Mouse (Mus musculus): Measurements from ENCODE around the gene Bcam. TPM values are rescaled to one million over a fixed set of nuclear protein-coding genes. Genes with fewer than 3 reads are reported as not detected.

The Bcam gene
- polyA plus RNA-seq, 1 experiment from 2014 or later: 53.8 TPM

- Histone ChIP-seq H3K9me3 (replicated peaks) (peaks cover 2% of the 10 kb centered on the region; the same call in 1 of the 2 replicates), H3K4me1 (no peaks in the 10 kb centered on the region), H3K4me3 (no peak overlapping the region), H3K27ac (no peak overlapping the region), H3K27me3 (ENCODE audit: low read depth, poor library complexity, severe bottlenecking) (no peaks in the 10 kb centered on the region), H3K36me3 (no peaks in the 10 kb centered on the region)
- 81% methylated on average over 4 of the region's 4 CpGs for whole genome bisulfite sequencing
- DNase-seq (ENCODE audit: low spot score): no peak
Observed at GRCm38 (mm10) chr7:19779903-19780302, 9.1 kb upstream of the Bcam start.

DNA sequence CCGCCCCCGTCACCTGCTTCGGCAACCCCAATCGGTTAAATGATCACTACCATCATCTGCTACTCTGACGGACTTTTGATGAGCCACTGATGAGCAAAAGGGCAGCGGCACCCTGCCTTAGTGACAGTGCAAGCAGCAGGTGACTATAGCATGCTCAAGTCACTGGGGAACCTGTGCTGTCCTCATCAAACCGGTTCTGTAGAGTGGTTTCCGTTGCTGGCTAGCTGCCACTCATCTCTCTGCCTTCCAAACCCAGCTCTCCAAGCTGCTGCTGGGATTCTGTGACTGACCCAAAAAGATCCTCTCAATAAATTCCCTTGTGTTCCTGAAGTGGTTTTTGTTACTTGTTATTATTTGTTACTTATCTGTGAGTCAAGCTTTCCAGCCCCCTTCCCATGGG is 7.8 kb upstream of the Bcam start:
- Histone ChIP-seq H3K4me1 (no peaks in the 10 kb centered on the region), H3K36me3 (no peaks in the 10 kb centered on the region), H3K9me3 (replicated peaks) (peaks cover 2% of the 10 kb centered on the region; the same call in 1 of the 2 replicates), H3K4me3 (no peak overlapping the region), H3K27me3 (ENCODE audit: low read depth, poor library complexity, severe bottlenecking) (no peaks in the 10 kb centered on the region), H3K27ac (no peak overlapping the region)
- no peak for DNase-seq (ENCODE audit: low spot score)
- 88% methylated on average over 8 of the region's 8 CpGs for WGBS

- H3K36me3 ChIP-seq: no peaks in the 10 kb centered on the region
- H3K27me3 ChIP-seq (ENCODE audit: low read depth, poor library complexity, severe bottlenecking): no peaks in the 10 kb centered on the region
- no peak overlapping the region for H3K4me3 ChIP-seq
- no peak overlapping the region for H3K27ac ChIP-seq
- no peak for DNase-seq (ENCODE audit: low spot score)
- WGBS: 93% methylated on average over 11 of the region's 11 CpGs
- H3K9me3 ChIP-seq (replicated peaks): no peaks in the 10 kb centered on the region
- H3K4me1 ChIP-seq: no peaks in the 10 kb centered on the region
Observed at GRCm38 (mm10) chr7:19777049-19777723, 6.4 kb upstream of the Bcam start.

GRCm38 (mm10) chr7:19771682-19772081 is 866 bp upstream of the Bcam start:
- DNase-seq (ENCODE audit: low spot score): no peak
- Histone ChIP-seq H3K4me1 (peaks cover 33% of the 10 kb centered on the region), H3K36me3 (no peaks in the 10 kb centered on the region), H3K27me3 (ENCODE audit: low read depth, poor library complexity, severe bottlenecking) (peaks cover 40% of the 10 kb centered on the region), H3K9me3 (replicated peaks) (no peaks in the 10 kb centered on the region), H3K4me3 (peak overlapping the region; percentile 60; the same call in 1 of the 2 replicates), H3K27ac (peak overlapping the region; percentile 81; the same call in 1 of the 2 replicates)
- 40% methylated on average over 4 of the region's 4 CpGs for WGBS

DNA sequence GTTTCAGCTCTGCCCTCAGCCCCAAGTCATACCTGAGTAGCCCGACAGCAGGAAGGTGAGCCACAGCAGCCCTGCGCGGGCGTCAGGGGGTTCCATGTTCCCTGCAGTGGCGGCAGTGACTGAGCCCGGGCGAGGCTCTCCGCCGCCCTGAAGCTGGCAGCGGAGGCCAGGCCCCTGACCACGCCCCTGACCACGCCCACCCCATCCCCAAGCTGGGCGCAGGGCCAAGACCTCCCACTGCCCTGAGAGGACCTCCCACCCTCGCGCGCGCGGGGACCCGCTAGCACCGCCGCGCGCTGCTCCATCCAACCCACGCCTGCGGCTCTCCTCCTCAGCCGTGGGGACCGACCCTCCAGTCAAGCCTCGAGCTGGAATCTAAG is 451 bp downstream of the Bcam start:
- Histone ChIP-seq H3K4me3 (peak overlapping the region; percentile 60), H3K27ac (peak overlapping the region; percentile 81)
- under 1% methylated on average over 28 of the region's 28 CpGs for WGBS

GRCm38 (mm10) chr7:19769434-19770374 is 1.1 kb downstream of the Bcam start:
- Histone ChIP-seq H3K27me3 (ENCODE audit: low read depth, poor library complexity, severe bottlenecking) (peaks cover 40% of the 10 kb centered on the region), H3K36me3 (no peaks in the 10 kb centered on the region), H3K4me1 (peaks cover 33% of the 10 kb centered on the region), H3K4me3 (peak overlapping the region; percentile 60), H3K9me3 (replicated peaks) (no peaks in the 10 kb centered on the region), H3K27ac (peak overlapping the region; percentile 81)
- DNase-seq (ENCODE audit: low spot score): no peak
- 12% methylated on average over 16 of the region's 16 CpGs for WGBS

More for the DNA sequence above, 451 bp downstream of the Bcam start:
- Histone ChIP-seq H3K4me1 (peaks cover 33% of the 10 kb centered on the region), H3K9me3 (replicated peaks) (no peaks in the 10 kb centered on the region), H3K36me3 (no peaks in the 10 kb centered on the region), H3K27me3 (ENCODE audit: low read depth, poor library complexity, severe bottlenecking) (peaks cover 40% of the 10 kb centered on the region)
- DNase-seq (ENCODE audit: low spot score): peak; percentile 94

GRCm38 (mm10) chr7:19769001-19769400 is 1.8 kb downstream of the Bcam start:
- Histone ChIP-seq H3K27me3 (ENCODE audit: low read depth, poor library complexity, severe bottlenecking) (peaks cover 40% of the 10 kb centered on the region), H3K36me3 (0 out of 2 replicates have a peak, but pooled peaks cover 3% of the 10 kb centered on the region), H3K4me1 (peaks cover 33% of the 10 kb centered on the region), H3K9me3 (replicated peaks) (no peaks in the 10 kb centered on the region), H3K4me3 (peak overlapping the region; percentile 60), H3K27ac (no peak overlapping the region)
- DNase-seq (ENCODE audit: low spot score): no peak
- WGBS: 22% methylated on average over 4 of the region's 4 CpGs

DNA sequence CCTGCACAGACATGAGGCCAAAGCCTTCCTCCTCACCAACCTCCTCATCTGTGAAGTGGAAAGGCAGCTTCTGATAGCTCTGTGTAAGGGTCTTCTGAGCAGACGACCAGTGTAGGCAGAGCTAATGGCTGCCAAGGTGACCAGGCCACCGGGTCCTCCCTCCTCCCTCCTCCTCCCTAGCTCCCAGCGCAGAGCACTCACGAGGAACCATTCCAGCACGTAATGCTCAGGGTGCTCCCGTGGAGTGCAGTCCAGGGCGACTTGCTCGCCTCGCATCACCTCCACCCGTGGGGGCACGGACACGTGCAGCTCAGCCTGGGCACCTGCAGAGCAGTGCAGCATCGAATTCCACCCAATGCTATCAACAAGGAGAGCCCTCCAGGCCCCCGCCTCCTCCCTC is 2.6 kb downstream of the Bcam start:
- Histone ChIP-seq H3K27ac (peak overlapping the region; percentile 30; the same call in 1 of the 2 replicates), H3K27me3 (ENCODE audit: low read depth, poor library complexity, severe bottlenecking) (peaks cover 40% of the 10 kb centered on the region), H3K36me3 (peaks cover 7% of the 10 kb centered on the region; the same call in 1 of the 2 replicates), H3K4me3 (peak overlapping the region; percentile 60; the same call in 1 of the 2 replicates), H3K4me1 (peaks cover 33% of the 10 kb centered on the region), H3K9me3 (replicated peaks) (no peaks in the 10 kb centered on the region)
- 68% methylated on average over 14 of the region's 14 CpGs for WGBS
- no peak for DNase-seq (ENCODE audit: low spot score)

GRCm38 (mm10) chr7:19764581-19764980 is 6.2 kb downstream of the Bcam start:
- WGBS: 94% methylated on average over 9 of the region's 9 CpGs
- H3K36me3 ChIP-seq: peaks cover 9% of the 10 kb centered on the region
- H3K9me3 ChIP-seq (replicated peaks): no peaks in the 10 kb centered on the region
- H3K27me3 ChIP-seq (ENCODE audit: low read depth, poor library complexity, severe bottlenecking): peaks cover 16% of the 10 kb centered on the region
- peaks cover 11% of the 10 kb centered on the region for H3K4me1 ChIP-seq
- DNase-seq (ENCODE audit: low spot score): no peak
- H3K4me3 ChIP-seq: no peak overlapping the region
- no peak overlapping the region for H3K27ac ChIP-seq

- no peak for DNase-seq (ENCODE audit: low spot score)
- H3K36me3 ChIP-seq: peaks cover 9% of the 10 kb centered on the region
- WGBS: 83% methylated on average over 13 of the region's 13 CpGs
Observed at GRCm38 (mm10) chr7:19763829-19764477, 6.9 kb downstream of the Bcam start.

DNA sequence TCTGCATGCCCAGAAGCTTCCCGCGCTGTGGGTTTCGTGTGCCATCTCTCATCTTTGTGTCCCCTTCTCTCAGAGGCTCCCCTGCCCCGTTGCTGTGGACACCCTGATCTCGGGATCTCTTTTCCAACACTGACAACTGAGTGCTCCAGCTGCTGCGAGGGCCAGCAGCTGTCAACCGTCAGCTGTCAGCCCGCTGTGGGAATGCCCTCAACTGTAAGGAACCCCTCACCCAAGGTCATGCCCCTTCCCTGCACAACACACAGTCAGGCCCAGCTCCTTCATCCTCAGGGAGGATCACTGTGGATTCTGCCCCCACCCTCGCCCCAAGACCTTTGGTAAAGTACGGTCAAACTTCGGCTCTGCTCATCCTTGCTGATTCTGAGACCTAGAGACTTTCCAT is 8.5 kb downstream of the Bcam start:
- no peaks in the 10 kb centered on the region for H3K4me1 ChIP-seq
- no peaks in the 10 kb centered on the region for H3K27me3 ChIP-seq (ENCODE audit: low read depth, poor library complexity, severe bottlenecking)
- H3K27ac ChIP-seq: no peak overlapping the region
- DNase-seq (ENCODE audit: low spot score): no peak
- H3K36me3 ChIP-seq: peaks cover 9% of the 10 kb centered on the region
- no peaks in the 10 kb centered on the region for H3K9me3 ChIP-seq (replicated peaks)
- 79% methylated on average over 11 of the region's 11 CpGs for whole genome bisulfite sequencing
- no peak overlapping the region for H3K4me3 ChIP-seq

More at GRCm38 (mm10) chr7:19763829-19764477, 6.9 kb downstream of the Bcam start:
- H3K27ac ChIP-seq: no peak overlapping the region
- no peak overlapping the region for H3K4me3 ChIP-seq
- H3K27me3 ChIP-seq (ENCODE audit: low read depth, poor library complexity, severe bottlenecking): peaks cover 10% of the 10 kb centered on the region
- peaks cover 5% of the 10 kb centered on the region; the same call in 1 of the 2 replicates for H3K4me1 ChIP-seq
- H3K9me3 ChIP-seq (replicated peaks): no peaks in the 10 kb centered on the region

DNA sequence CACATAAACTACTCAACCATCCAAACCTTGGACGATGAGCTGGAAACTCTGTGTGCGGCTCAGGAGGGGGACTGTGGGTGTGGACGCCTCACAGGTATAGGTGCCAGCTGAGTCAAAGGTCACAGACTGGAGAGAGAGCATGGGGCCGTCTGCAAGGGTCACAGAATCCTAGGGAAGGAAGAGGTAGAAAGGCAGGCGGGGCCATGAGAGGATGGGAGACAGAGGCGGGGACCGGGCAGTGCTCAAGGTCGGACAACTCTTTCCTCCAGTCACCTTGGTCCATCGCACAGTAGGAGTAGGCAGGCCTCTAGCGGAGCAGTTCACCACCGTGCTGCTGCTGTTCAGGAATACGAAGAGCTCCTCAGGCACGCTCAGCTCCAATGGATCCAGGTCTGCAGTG is 10.8 kb downstream of the Bcam start:
- H3K4me3 ChIP-seq: no peak overlapping the region
- H3K36me3 ChIP-seq: peaks cover 9% of the 10 kb centered on the region
- no peaks in the 10 kb centered on the region for H3K4me1 ChIP-seq
- H3K27ac ChIP-seq: no peak overlapping the region
- WGBS: 90% methylated on average over 13 of the region's 13 CpGs
- no peaks in the 10 kb centered on the region for H3K27me3 ChIP-seq (ENCODE audit: low read depth, poor library complexity, severe bottlenecking)
- H3K9me3 ChIP-seq (replicated peaks): no peaks in the 10 kb centered on the region
- DNase-seq (ENCODE audit: low spot score): no peak
